Mouse (Mus musculus) forelimb bud, embryonic 11.5 days (tissue): ENCODE measurements around the gene Bbs12.
A peak's percentile ranks its signal among the peaks of the same experiment; 100 is the strongest.

Source experiments
- DNase-seq: peaks from one replicate; pipeline ENCODE4 v3.0.0-alpha.2; 2012; ENCODE audit warnings: low read depth, low spot score

Gene Bbs12

DNA sequence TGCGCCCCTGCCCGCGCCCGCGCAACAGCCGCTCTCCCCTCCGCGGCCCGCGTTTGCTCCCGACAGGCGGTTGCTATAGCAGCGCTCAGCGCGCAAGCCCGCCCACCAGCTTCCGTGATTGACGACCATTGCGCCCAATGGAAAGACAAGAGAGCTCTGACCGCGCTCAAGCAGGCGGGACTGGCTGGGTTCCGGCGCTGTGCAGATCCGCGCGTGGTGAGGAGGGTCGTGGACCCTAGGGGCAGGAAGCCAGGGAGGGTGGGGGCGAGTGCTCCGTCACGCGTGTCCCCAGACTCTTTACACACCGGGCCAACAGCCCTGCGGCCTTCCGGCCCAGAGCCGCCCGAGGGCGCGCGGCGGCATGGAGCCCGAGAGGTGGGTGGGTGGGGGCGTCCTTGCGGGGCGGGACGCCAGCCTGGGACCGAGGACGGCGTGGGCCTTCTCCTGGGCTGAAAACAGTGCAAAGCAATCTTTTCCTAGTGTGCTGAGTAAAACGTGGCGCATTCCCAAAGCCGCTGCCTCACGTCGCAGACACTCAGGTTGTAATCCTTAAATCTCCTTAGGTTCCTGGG is at the start of gene Bbs12, which contains the start of gene Cetn4:
Bbs12 (plus strand) TSS at position 185 of the 572 bp plus-strand sequence.
Cetn4 (minus strand) TSS at position 339 of the 572 bp plus-strand sequence.
- DNase-seq = peak; percentile 97

DNA sequence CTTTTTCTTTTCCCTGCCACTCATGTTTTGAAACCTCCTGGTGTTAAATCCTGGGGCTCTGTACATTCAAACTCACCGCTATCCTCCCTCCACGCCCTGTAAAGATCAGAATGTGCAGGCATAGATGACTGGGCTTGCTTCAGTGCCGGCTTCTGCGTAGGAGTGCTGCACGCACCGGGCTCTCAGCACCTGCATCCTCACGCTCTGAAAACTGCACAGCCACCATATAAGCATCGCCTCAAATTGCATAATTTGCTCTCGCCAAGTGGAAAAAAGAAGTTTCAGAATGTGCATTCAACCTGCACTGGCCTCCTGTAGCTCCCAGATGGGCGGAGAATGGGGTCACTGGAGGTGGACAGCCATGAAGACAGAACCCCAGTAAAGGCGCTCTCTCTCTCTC is 44.0 kb upstream of the Bbs12 start:
- DNase-seq = no peak

DNA sequence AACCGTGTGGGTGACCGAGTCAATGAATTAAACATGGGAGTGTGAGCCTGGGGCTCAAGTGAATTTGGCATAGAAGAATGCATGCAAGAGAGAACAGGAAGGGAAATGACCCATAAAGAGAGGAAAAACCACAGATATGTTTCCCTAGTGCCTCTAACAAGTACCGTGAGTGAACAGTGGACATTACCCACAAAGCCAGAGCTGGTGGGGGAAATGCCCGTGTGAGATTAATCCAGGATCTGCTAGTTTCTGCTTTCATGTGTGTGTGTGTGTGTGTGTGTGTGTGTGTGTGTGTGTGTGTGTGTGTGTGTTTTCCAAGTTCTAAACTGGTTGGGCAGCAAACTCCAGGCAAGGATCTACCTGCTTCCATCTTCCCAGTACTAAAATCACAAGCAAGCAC is 42.4 kb upstream of the Bbs12 start:
- no peak for DNase-seq

DNA sequence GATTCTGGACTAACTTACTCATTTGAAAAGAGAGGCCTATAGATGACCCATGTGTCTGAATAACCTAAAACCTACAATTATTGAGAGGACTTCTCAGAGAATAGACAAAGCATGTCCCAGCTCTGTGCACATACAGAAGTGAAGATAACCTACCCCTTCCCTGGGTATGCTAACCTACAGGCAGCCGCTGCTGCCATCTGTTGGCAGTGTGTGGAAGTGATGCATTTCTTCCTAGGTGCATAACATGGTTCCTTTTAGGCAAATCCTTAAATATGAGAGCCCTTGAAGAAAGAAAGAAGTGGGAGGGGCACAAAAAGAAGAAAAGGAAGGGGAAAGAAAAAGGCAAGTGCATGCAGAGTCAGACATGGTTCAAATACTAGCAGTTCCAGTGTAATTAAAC is 41.1 kb upstream of the Bbs12 start:
- DNase-seq = peak; percentile 42

DNA sequence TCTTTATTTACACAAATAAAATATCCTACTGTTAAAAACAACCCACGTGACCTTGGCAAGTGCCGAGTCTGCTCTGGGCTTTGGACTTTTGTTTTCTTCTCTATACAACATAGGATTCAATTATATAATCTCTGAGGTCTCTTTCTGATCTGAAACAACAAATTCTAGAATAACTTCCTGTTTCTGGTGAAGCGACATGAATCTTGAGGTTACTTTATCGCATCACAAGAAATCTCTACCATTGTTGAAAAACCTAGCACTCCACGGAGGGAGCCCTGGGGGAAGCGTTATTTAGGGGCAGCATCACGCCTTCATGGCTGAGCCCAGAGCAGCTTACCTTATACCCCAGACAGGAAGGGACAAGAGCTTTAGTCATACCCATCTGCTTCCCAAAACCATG is 39.3 kb upstream of the Bbs12 start:
- DNase-seq = no peak

DNA sequence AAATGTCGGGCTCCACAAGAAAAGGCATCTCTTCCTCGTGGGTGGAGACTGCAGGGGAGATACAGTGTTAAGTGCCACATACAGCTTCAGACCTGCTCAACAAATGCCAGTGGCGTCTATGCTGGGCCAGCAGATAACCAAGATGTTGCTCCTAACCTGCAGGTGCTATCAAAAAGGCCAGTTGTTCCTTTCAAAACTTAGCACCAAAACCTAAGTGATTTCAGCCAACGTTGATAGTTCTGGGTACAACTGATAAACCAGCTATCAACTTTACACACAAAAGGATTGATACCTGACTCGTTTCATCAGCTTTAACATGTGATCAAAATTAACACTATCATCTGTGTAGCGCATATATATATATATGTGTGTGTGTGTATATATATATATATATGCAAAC is 37.7 kb upstream of the Bbs12 start:
- DNase-seq = no peak

DNA sequence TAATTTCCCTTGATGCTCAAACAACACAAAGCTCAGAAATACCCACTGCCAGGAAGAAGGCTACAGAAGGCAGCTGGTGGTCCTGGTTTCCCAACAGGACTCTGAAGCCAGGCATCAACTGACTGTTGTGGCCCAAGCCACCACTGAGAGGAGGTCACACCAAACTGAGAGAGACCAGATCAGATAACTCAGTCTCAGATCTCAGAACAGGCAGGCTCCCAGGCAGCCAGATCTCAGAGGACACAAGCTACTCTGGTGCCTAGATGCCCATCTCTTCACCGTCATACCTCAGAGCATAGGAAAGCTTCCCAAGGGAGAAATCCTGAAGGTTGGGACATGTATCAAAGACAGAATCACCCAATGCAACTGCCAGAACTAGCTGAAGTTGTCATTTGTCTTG is 32.1 kb upstream of the Bbs12 start:
- no peak for DNase-seq

DNA sequence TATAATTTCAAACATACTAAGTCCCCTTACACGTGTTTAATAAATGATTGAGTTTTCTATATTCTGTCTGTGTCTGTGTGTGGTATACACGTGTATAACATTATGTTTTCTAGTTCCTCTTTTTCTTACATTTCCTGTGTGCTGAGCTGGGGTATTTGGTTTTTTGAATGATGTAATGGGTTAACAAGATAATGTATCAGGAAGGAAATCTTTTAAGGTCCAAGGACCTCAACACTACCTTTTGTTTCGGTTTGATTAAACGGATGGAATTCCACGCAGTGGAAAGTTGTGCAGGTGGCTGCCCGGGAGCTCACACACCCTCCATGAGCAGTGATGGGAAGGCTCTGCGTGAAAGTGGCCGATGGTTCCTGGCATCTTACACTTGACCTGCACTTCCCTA is 31.5 kb upstream of the Bbs12 start:
- no peak for DNase-seq

DNA sequence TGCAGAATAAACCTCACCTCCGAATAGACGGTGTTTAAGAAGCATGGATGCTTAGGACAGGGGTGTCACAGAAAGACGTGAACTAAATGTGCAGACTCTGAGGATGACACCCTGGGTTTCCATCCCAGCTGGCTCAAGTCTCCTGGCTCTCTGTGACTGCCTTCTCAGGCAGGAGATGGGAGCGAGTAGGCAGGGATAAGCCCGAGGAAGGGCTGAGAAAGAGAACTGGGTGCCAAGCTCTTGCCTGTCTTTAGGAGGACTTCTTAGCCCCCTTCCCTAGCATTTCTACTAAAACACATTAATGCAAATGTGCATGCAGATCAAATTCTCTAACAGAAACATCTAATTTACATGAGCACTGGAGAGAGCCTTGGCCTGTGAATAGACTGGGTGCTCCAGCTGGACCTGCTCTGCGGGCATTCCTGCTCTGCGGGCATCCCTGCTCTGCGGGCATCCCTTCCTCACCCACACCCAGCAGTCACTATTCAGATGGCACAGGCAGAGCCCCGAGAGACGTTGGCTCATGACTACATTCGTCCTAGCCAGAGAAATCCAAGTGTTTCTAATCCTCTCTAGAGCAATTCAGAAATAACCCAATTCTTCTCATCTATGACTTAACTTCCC is 29.9 kb upstream of the Bbs12 start:
- no peak for DNase-seq

DNA sequence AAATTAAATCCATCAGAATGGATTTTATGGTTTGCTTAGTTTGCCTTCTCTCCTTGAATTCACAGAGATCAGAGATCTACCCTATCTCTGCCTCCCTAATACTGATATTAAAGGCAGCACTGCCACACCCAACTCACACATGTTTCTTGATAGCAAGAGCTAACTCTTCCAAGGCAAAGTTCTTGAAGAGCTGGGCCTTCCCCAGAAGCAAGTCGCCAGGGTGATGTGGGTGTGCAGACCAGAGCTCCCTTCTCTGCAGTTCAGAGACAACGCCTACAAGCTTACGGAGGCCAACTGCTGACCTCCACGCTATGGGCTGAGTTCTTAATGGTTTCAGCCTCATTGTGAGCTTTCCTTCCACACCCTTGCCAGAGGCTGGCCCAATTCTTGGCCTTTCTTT is 29.1 kb upstream of the Bbs12 start:
- no peak for DNase-seq

DNA sequence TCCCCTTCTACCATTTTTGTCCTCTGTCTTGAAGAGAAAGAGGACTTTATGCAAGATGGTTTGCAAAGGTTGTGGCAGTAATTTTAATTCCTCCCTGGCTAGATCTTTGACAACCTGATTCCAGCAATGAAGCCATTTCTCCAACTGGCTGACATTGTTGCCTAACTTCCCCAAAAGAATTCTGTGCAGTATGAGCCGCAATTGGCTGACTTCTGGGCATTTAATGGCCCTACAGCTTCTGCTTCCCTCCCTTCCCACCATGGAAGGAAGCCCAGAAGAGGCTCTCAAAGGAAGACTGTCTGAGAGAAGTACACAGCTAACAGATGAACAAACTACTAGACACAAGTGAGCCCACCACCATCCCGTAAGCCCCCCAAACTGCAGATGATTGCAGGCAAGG is 23.1 kb upstream of the Bbs12 start:
- no peak for DNase-seq

DNA sequence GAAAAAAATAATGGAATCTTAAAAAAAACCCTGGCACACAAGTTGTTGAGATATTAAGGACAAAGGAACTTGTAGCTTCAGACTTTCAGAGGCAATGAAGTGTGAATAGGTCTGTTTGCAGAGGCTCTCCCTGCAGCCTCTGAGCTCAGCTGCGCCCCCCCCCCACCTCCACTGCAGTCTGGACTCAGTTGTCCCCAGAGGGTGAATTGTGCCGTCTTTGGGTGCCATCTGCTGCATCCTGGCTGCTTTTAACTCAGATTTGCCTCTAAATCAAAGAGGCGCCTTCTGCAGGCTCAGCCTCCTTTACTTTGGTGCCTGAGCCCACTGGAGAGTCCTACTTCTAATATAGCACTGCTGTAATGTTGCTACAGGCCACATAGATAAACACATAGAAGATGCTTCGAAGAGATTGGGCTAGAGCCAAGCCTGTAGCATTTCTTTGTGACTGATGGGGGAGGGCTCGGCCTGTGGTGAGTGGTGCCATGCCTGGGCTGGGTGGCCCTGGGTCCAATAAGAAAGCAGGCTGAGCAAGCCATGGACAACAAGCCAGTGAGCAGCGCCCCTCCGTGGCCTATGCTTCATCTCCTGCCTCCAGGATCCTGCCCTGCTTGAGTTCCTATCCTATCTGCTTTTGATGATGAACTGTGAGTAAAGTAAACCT is 21.3 kb upstream of the Bbs12 start:
- no peak for DNase-seq

DNA sequence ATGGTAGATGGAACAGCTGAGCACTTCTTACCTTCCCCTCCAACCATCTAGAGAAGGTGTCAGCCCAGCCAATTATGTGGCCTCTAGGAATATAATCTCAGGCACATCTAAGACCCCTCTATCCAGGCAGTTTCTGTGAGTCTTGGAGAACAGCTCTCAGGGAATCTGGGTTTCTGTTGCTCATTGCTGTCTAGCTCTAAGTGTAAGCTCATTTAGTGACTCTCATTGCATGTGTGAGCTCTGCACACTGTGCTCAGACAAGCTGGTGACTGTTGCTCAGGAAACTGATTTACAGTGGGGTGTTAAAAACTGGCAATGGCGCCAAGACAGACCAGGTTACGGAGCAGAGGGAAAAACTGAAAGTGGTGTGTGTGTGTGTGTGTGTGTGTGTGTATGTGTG is 20.4 kb upstream of the Bbs12 start:
- DNase-seq = no peak

DNA sequence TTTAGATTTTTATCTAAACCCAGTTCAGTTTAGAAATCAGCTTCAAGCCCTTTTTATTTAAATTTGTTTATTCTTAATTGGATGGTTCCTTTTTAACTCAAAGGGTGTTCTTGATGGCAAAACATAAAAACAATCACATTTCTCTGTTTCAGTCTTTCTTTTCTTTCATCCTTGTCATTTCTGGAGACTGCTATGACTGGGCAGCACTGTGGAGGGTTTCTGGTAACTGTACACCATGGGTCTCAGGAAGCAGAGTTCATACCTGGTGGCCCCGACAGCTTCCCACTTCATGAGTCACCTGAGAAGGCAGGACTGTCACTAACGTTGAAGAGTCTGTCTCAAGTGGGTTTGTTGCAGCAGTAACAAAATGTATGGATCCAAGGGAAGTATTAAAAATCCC is 19.7 kb upstream of the Bbs12 start:
- no peak for DNase-seq

DNA sequence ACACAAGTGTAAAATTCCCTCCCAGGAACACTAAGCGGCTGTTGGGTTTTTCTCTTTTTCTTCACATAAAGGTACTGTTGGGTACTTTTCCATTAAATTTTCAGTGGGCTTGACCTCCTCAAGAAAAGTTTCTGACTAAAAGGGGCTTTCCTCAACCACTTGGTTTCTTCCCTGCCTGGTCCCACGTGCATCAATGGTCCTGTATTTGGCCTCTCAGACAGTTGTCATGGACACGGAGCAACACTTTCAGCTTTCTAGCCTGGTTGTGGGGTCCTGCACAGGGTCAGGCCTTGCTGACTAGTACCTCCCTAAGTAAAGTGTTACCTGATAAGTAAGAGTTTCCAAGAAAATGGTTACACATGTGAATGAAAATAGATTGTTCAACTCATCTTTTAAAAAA is 12.9 kb upstream of the Bbs12 start:
- no peak for DNase-seq

DNA sequence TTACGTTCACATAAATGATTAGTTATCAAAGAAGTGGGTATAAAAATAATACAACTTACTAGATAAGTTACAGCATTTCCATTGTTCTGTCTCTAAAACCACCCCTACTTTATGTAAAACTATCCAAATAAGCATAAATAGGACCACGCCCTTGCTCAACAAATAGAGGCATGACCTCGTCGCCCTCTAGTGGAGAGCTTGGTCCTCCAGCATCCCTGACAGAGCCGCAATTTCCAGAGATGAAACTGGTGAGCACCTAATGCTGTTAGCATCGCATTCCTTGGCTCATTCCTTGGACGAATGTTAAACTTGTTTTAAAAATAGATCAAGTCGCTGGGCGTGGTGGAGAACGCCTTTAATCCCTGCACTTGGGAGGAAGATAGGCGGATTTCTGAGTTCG is 9.7 kb upstream of the Bbs12 start:
- peak; percentile 59 for DNase-seq

DNA sequence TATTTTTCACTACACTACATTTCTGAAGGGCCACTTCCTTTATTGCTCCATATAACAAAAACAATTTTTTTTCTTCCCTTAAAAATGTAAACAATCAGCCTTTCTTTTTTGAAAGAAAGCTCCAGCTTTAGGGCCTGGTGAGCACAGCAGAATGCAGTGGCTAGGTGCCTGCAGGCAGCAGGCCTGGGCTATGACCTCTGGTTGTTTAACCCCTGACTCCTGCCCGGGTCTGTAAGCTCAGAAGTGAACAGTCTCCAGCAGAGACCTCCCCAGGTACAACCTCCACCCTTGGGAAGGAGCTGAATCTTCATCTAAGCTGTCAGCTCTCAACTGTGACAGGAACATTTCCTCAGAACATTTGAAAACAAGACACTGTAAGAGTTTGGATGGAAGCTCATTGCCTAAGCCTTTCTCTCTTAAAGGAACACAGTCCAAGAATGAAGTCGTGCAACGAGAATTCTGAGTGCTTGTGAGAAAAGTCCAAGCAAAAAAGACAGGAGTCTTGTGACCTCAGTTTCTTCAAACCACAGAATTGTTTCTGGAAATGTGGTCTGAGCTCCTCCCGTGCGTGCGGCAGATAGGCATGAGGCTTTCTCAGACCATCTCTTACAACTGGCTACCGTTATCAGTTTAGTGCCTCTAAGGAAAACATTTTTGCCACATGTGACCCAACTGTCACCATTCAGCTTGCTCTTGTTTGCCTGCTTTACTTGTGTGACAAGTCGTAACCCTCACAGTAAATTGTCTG is 8.8 kb upstream of the Bbs12 start:
- DNase-seq = no peak

DNA sequence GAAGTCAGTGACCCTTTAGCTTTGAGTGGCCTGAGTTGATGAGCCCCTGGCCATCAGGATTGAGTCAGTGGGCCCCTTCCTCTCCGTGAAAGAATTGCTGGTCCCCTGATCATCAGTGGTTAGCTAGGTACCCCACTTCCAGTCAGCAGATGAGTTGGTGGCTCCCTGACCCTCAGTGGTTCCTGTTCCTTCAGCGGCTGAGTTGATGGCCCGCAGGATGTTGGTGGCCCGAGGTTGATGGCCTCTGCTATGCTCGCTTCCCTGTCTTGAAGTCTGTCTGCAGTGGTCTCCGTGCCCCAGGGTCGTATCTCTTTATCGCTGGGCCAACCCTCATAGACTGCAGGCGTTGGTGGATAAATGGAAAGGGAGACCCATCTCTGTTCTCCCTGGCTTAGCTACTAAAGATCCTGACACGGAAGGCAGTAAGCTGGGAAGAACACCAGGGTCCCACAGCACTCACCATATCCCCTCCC is 421 bp upstream of the Bbs12 start:
- DNase-seq = no peak

DNA sequence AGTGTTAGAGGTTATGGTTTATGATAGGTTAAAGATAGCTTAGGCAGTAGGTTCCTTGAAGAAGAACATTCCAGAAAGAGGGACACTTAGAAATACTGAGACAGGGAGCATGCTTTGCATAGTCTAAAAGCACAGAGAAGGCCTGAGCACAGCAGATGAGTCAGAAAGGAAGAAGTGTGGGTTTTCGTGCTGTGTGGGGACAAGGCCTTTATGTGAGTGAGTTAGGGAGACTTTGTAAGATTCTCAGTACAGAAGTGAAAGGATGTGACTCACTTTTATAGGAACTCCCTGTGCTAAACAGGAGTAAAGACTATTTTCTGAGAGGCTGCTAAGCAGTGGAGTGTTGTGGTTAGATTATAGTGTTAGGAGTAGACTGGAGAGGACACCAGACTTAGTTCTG is 1.0 kb downstream of the Bbs12 start:
- DNase-seq = no peak

DNA sequence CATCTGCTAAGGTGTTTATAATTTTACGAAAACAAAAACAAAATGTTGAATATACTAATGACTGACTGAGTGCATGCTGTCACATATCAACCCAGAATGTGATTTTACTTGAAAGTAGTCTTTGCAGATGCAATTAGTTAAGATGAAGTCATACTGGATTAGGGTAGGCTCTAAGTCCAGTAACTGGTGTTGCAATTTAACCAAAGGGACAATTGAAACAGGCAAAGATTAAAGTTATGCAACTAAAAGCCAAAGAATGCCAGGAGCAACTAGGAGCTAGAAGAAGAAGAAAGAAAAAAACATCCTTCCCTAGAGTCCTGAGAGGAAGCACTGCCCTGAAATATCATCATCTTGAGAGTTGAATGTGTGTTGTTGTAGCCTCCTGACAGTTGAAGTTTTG is 3.9 kb downstream of the Bbs12 start:
- no peak for DNase-seq

DNA sequence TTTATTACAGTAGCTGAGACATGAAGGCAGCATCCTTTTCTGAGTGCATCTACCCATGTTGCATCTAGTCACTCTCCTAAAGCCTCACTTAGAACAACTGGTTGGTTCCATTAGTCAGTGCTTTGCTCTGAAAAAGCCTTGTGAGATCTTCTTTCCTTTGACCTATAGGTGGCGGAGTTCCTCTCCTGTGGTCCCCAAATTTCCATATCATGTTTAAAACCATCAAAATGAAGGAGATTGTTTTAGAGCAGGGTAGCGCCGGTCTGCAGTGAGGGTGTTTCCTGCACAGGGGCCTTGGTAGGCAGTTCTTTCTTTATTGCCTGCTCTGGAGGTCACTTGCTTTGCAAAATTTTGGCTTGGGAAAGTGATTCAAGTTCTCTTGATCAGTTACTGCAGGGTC is 12.0 kb downstream of the Bbs12 start:
- DNase-seq = no peak

DNA sequence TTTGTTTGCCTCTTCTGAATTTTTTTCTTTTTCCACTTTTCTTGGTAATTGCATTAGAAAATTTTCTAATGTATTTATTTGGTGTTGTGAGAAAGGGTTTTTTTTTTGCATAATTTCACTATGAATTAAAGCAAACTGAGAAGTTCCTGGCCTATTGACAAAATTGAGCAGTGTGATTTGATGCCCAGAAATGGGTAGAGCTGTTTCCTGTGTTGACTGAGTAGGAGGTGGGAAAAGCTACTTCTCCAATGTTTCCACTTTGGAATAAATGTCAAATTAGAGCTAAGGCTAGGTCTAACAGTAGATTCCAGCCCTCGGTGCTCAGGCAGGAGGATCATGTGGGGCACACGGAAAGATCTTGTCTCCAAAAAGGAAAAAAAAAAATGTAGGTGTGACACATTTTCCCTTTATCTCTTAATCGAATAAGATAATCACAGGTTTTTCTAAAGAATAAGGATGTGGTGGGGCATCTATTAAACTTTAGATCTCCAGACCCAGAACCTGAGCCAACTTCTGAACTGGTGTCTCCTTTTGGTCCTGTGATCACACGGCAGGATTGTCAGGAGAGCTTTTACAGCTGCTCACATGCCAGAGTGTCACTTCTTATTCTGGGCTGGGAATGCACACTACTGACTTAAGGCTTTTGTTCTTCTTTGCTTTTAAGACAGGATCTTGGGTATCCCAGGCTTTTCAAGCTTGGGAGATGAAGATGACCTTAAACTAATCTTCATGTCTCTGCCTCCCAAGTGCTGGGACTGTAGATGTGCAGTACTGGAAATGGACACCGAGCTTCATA is 13.2 kb downstream of the Bbs12 start:
- DNase-seq = no peak
